Mouse (Mus musculus) adrenal gland, postnatal 25 days (tissue): ENCODE data around the gene Bgn. TPM values are rescaled to one million over a fixed set of nuclear protein-coding genes. Genes with fewer than 3 reads are reported as not detected.
A peak's percentile ranks its signal among the peaks of the same experiment; 100 is the strongest.
"Not testable (repeated sequence)": the region's sequence is repeated elsewhere in the genome, so short reads cannot be mapped to it uniquely, and the experiment has no call there.

Source experiments
- DNase-seq: peaks from one replicate; pipeline ENCODE4 v3.0.0; 2021; ENCODE audit warnings: mixed read lengths
- total RNA-seq: library from RNA; stranded (reverse); gene quantifications from 2 replicates; pipeline ENCODE4 v1.2.3, GENCODE M21; 2021

Bgn gene
- total RNA-seq, 1 experiment from 2014 or later, result 185 TPM

DNA sequence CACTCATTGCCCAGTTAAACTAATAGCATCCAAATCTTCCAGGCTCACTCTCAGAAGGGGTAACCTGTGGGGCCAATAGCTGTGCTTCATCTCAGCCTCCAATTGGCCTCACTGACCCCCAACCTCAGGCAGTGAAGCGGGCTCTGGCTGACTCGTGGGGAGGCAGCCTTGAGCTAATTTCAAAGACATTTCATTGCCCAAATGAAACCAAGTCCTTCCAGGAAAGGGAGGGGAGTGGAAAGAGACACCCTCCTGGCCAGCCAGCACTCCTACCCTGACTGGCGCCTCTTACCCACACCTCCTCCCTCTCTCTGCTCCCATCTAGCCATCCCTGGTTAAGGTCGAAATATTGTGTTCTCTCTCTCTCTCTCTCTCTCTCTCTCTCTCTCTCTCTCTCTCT, 6.8 kb downstream of the Bgn start:
- DNase-seq, result no peak

- no peak for DNase-seq
These were observed 7.4 kb downstream of the Bgn start for GRCm38 (mm10) chrX:73490804-73491203.

DNA sequence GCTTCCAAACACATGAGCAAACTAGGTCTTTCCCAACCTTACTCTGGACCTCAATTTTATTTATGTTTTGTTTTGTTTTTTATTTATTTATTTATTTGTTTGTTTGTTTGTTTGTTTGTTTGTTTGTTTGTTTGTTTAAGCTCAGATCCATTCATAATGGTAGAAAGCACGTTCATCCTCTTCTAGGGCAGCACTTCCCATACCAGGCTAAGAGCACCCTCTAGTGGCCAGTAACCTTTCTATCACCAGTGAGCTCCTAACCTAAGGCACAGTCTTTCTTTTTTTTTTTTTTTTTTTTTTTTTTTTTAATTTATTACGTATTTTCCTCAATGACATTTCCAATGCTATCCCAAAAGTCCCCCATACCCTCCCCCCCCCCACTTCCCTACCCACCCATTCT, 10.2 kb downstream of the Bgn start:
- DNase-seq, result not testable (repeated sequence)

- no peak for DNase-seq
These were observed 13.3 kb downstream of the Bgn start for GRCm38 (mm10) chrX:73496746-73497145.

- DNase-seq, result no peak
These were observed 21.8 kb downstream of the Bgn start for GRCm38 (mm10) chrX:73505130-73505735.

DNA sequence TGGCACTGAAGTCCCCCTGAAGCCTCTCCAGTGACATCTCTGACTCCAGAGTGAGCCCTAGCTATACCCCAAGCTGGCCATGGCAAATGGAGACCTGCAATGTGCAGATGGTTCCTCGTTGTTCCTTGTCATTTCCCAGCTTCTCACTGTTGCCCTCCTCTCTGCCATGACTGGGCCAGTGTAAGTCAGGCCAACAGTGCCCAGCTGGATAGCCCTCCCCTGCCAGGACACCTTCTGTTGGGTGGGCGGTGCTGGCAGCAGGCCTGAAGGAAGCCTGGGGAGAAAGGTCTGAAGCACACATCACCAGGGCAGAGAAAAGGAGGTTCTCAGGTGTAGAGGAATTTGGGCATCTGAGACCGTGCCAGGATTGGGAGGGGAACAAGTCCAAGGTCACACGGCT, 23.2 kb downstream of the Bgn start:
- no peak for DNase-seq

DNA sequence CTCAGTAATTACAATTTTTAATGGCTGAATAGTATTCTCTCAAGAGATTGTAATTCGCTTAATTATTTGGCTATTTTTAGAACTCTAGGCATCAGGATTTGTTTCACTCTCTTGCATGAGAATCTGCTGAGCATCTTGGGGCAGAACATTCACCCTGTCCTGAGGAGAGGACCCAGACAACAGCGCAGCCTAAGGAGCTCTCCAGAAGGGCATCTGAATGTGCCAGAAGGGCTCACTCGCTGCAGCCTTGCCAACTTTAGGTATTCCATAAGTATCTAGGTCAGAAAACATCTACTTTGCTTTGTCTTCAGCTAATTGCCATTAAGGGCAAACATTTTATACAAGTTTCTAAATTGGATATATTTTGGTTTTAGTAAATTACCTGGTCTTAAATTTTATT, 25.8 kb downstream of the Bgn start:
- DNase-seq, result no peak

GRCm38 (mm10) chrX:73512904-73513303, 29.5 kb downstream of the Bgn start:
- DNase-seq, result no peak

DNA sequence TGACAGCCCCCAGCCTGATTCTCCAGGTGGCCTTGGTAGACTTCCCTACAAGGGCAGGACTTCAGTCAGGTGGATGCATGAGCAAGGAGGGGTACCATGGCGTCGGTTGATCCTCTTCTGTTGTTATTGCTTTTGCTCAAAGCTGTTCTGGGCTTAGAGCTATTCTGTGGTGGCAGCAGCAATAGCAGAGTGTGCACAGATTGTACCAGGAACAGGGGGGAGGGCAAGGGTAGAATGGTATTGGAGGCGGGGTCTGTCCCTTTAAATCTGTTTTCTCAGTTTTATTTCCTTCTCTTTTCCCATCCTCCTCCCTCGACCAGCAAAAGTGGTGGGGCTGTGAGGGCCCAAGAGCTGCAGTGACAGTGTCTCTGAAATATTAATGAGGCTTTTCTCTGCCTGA, 33.2 kb downstream of the Bgn start:
- no peak for DNase-seq

- peak; percentile 42 for DNase-seq
These were observed 33.7 kb downstream of the Bgn start for GRCm38 (mm10) chrX:73517060-73517600.

GRCm38 (mm10) chrX:73520692-73521091, 37.3 kb downstream of the Bgn start:
- no peak for DNase-seq

DNA sequence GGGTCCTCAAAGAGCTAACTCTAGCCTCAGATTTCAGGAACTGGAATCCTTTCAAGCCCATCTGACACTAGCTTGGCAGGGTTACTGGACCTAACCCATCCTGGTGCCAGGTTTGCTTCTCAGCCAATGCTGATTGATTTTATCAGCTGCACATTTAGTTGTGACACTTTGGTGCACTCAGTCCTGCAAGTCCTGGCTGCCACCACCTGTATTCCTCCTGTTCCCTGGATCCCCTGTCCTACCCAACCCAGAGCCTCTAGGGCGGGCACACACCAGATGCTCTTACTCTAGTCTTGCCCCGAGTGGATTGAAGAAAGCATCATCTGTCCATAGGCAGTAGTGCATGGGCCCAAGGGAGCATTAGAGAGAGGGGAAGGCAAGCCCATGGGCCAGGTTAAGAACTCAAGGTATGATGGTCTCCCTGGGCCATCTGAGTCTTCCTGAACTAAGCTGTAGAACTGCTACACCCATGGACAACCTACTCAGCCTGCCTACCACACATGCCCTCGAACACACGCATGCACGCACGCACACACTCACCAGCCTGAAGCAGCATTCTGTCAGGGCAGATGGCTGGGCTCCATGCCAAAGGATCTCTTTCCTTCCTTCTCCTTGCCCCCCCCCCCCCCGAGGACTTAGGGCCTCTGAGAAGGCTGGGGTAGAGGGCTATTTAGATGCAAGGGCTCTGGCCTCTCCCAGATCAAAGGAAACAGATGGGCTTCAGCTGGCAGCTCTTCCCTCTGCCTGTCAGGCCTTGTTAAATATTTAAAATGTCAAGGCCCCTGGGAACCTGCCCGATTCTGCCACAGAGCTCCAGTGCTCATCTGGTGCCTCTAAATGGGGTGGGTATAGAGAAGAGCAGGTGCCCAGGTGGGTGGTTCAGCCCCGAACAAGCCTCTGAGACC, 41.2 kb downstream of the Bgn start:
- peak; percentile 42 for DNase-seq

GRCm38 (mm10) chrX:73525223-73526140, 42.1 kb downstream of the Bgn start:
- DNase-seq, result no peak

GRCm38 (mm10) chrX:73526410-73526887, 43.0 kb downstream of the Bgn start:
- DNase-seq, result no peak

GRCm38 (mm10) chrX:73537875-73538274, 54.5 kb downstream of the Bgn start:
- no peak for DNase-seq

DNA sequence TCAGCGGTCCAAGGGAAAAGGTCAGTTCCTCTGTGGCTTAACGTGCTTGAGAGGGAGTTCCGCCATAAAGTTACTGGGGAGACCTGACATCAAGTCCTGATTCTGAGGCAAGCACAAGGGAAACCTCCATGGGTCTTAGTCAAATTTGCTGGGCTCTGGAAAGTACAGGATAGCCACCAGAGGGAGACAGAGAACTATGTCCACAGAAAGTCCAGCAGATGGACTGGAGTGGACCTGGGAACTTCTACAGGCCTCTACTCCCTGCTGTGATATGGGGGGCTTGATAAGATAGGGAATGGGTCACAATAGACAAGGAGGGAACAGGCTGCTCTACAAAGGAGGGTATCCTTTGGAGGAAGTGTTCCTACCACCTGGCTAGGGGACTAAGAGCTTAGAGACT, 59.9 kb downstream of the Bgn start:
- no peak for DNase-seq

Other genes starting within 250 kb of the Bgn start
- gene Xlr4c, start 240.5 kb upstream of the Bgn start, total RNA-seq, result not detected in 2 replicates
- gene Xlr3c, start 218.2 kb upstream of the Bgn start, total RNA-seq, result 0.21 TPM in 1 of 2 replicates, not detected in the other
- gene Xlr5a, start 190.6 kb upstream of the Bgn start, total RNA-seq, result 0.24 TPM in 1 of 2 replicates, not detected in the other
- not detected in 2 replicates for gene Xlr5c, start 190.6 kb upstream of the Bgn start, total RNA-seq
- not detected in 2 replicates for gene Gm45015, start 146.8 kb upstream of the Bgn start, total RNA-seq
- gene Zfp275, start 141.0 kb upstream of the Bgn start, total RNA-seq, result 23.0 and 27.0 TPM in 2 replicates
- not detected in 2 replicates for gene Gm18336, start 84.9 kb upstream of the Bgn start, total RNA-seq
- 0.19 and 0.24 TPM in 2 replicates for gene Zfp92, start 72.5 kb upstream of the Bgn start, total RNA-seq
- not detected in 2 replicates for gene Trex2, start 48.3 kb upstream of the Bgn start, total RNA-seq
- 27.7 and 31.8 TPM in 2 replicates for gene Haus7, start 24.6 kb upstream of the Bgn start, total RNA-seq
- 38.1 and 43.3 TPM in 2 replicates for gene Atp2b3, start 19.5 kb downstream of the Bgn start, total RNA-seq
- gene Dusp9, start 155.8 kb downstream of the Bgn start, total RNA-seq, result 0.33 and 0.88 TPM in 2 replicates
- 9.4 TPM in 2 replicates for gene Pnck, start 176.5 kb downstream of the Bgn start, total RNA-seq
- 64.2 and 70.4 TPM in 2 replicates for gene Slc6a8, start 189.5 kb downstream of the Bgn start, total RNA-seq
- gene Bcap31, start 232.6 kb downstream of the Bgn start, total RNA-seq, result 250 and 262 TPM in 2 replicates
- 29.7 and 37.0 TPM in 2 replicates for gene Abcd1, start 233.0 kb downstream of the Bgn start, total RNA-seq